Mouse (Mus musculus) megakaryocyte-erythroid progenitor cell, adult 5-6 weeks (primary cell): ENCODE measurements around the gene Hist1h2ah. TPM values are rescaled to one million over a fixed set of nuclear protein-coding genes. Genes with fewer than 3 reads are reported as not detected.
"Not testable (repeated sequence)": the region's sequence is repeated elsewhere in the genome, so short reads cannot be mapped to it uniquely, and the experiment has no call there.

Source experiments
- ATAC-seq: replicated peaks from 2 replicates; pipeline ENCODE4 v1.8.0; 2016; ENCODE audit warnings: mild to moderate bottlenecking, inconsistent platforms; ENCODE audit not compliant: severe bottlenecking, poor library complexity, low FRiP score, low TSS enrichment
- total RNA-seq, 2 experiments: library from RNA; stranded (forward) in 1 of 2; stranded (reverse) in 1 of 2; fragments of 200-1000, 215-1000 nt in 1 of 2; fragments of >200 nt in 1 of 2; fragmentation: Nextera tagmentation in 1 of 2; gene quantifications; 2 replicates each; pipeline ENCODE4 v1.2.3; 2014 to 2017

The Hist1h2ah gene
- total RNA-seq (2014; fragmentation: Nextera tagmentation), result 11.1 TPM in 1 of 2 replicates, not detected in the other
- 482 and 578 TPM in 2 replicates for total RNA-seq (2017)

GRCm38 (mm10) chr13:22035267-22036148, at the start of gene Hist1h2ah, which contains the start of gene Hist1h2bk:
TSS of gene Hist1h2ah (minus strand) at chr13:22035568.
TSS of gene Hist1h2bk (plus strand) at chr13:22035870.
- ATAC-seq, result peak; percentile 84

- not testable (repeated sequence) for ATAC-seq
Observed at GRCm38 (mm10) chr13:22084140-22084539, 48.8 kb upstream of the Hist1h2ah start, which contains the start of gene Vmn1r188. TSS of gene Vmn1r188 (plus strand) at chr13:22084440.

- ATAC-seq, result no peak
Observed at GRCm38 (mm10) chr13:22063468-22063867, 28.1 kb upstream of the Hist1h2ah start.

GRCm38 (mm10) chr13:22061422-22061821, 26.1 kb upstream of the Hist1h2ah start:
- no peak for ATAC-seq

- no peak for ATAC-seq
Observed at GRCm38 (mm10) chr13:22053754-22054153, 18.4 kb upstream of the Hist1h2ah start.

GRCm38 (mm10) chr13:22051523-22051859, 16.1 kb upstream of the Hist1h2ah start:
- no peak for ATAC-seq

- peak; percentile 94 for ATAC-seq
Observed at GRCm38 (mm10) chr13:22050591-22051522, 15.5 kb upstream of the Hist1h2ah start.

- peak; percentile 40 for ATAC-seq
Observed at GRCm38 (mm10) chr13:22049737-22050440, 14.5 kb upstream of the Hist1h2ah start.

GRCm38 (mm10) chr13:22049041-22049440, 13.7 kb upstream of the Hist1h2ah start:
- ATAC-seq, result no peak

- no peak for ATAC-seq
Observed at GRCm38 (mm10) chr13:22045311-22045710, 9.9 kb upstream of the Hist1h2ah start.

GRCm38 (mm10) chr13:22044432-22045155, 9.2 kb upstream of the Hist1h2ah start:
- ATAC-seq, result no peak

- ATAC-seq, result peak; percentile 32
Observed at GRCm38 (mm10) chr13:22043503-22044431, 8.4 kb upstream of the Hist1h2ah start.

GRCm38 (mm10) chr13:22042568-22043502, 7.5 kb upstream of the Hist1h2ah start, which contains the start of the genes Hist1h2ag and Hist1h2bj:
TSS of gene Hist1h2ag (minus strand) at chr13:22042944.
TSS of gene Hist1h2bj (plus strand) at chr13:22043214.
- ATAC-seq, result peak; percentile 70

- ATAC-seq, result no peak
Observed at GRCm38 (mm10) chr13:22041651-22042567, 6.5 kb upstream of the Hist1h2ah start.

GRCm38 (mm10) chr13:22041142-22041536, 5.8 kb upstream of the Hist1h2ah start, which contains the start of gene Hist1h4i:
TSS of gene Hist1h4i (minus strand) at chr13:22041362.
- ATAC-seq, result peak; percentile 38
